Mouse (Mus musculus): ENCODE results near the gene Exoc6b. TPM values are rescaled to one million over a fixed set of nuclear protein-coding genes. Genes with fewer than 3 reads are reported as not detected.

Exoc6b gene
- polyA plus RNA-seq, 1 experiment = 42.5 TPM

DNA sequence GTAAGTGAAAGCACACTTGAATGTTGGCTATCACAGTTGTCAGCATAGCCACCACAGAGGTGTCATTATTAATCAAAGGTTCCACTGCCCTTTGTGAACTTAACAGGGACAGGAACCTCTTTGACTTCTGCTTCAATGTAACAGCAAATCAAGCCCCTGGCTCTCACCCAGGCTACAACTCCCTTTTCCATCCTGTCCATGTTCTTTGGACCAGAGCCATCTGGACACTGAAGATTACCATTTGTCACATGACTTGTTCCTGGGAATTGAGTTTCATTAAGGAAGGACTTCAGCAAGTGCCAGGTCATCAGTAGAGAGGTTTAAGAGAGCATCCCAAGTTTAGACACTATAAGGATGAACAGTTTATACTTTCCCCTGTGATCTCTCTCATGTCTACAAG lies 431.1 kb downstream of the Exoc6b start:
- H3K27ac ChIP-seq (ENCODE audit: insufficient read depth, low read length) = no peak overlapping the region
- TF ChIP-seq POLR2A (IDR thresholded peaks at IDR 0.05; ENCODE audit: borderline replicate concordance, insufficient read depth, low read length) = no peak
- no peak for TF ChIP-seq CTCF (IDR thresholded peaks at IDR 0.05; ENCODE audit: borderline replicate concordance, insufficient read depth, low read depth, low read length)
- H3K27me3 ChIP-seq (ENCODE audit: control insufficient read depth, insufficient read depth, low read length) = no peaks in the 10 kb centered on the region
- peak in 1 of 2 experiments; percentile 41 for DNase-seq
- no peak overlapping the region for H3K4me3 ChIP-seq (replicated peaks; ENCODE audit: insufficient read depth, low read depth, low read length)
- H3K4me1 ChIP-seq (ENCODE audit: control insufficient read depth, insufficient read depth, low read length) = peaks cover 9% of the 10 kb centered on the region

DNA sequence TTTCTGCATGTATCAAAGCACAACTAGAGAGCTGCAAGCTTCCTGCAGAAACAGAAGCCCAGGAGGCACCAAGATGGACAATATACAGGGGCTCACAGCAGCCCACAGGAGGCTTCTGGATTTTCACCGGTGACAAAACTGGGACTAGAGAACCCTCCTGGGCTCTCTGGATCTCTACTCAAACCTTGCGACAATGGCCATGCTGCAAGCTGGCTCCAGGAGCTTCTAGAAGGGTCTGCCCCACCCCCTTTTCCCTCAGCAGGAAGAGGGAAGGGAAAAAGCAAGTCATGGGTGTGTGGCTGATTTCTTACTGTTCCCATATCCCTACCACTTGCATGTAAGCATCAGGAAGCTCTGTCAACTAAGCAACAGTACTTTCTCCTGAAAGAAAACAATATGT lies 437.7 kb downstream of the Exoc6b start:
- TF ChIP-seq POLR2A (IDR thresholded peaks at IDR 0.05; ENCODE audit: borderline replicate concordance, insufficient read depth, low read length) = no peak
- no peak for TF ChIP-seq CTCF (IDR thresholded peaks at IDR 0.05; ENCODE audit: borderline replicate concordance, insufficient read depth, low read depth, low read length)
- no peak overlapping the region for H3K27ac ChIP-seq (ENCODE audit: insufficient read depth, low read length)
- no peaks in the 10 kb centered on the region for H3K27me3 ChIP-seq (ENCODE audit: control insufficient read depth, insufficient read depth, low read length)
- WGBS = 78% methylated on average over 2 of the region's 2 CpGs
- H3K4me1 ChIP-seq (ENCODE audit: control insufficient read depth, insufficient read depth, low read length) = peaks cover 7% of the 10 kb centered on the region; the same call in 1 of the 2 replicates
- DNase-seq = no peak
- H3K4me3 ChIP-seq (replicated peaks; ENCODE audit: insufficient read depth, low read depth, low read length) = no peak overlapping the region

DNA sequence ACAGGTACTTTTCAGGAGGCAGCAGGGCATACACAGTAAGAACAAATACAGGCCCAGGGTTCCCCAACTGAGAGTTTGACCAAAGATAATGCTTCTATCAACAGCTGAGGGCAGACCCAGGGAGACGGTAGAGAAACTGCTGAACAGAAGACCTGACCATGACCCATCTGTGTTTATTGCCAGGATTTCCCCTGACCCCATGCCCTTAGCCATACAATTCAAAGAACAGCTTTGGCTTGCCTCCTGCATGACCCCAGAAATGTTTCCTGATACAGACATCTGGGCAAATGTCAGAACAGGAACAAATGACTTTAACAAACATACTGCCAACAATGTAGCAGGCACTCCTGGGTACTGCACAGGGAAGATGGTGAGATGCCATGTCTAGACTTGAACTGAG lies 439.0 kb downstream of the Exoc6b start:
- Histone ChIP-seq H3K4me1 (ENCODE audit: control insufficient read depth, insufficient read depth, low read length) (peaks cover 7% of the 10 kb centered on the region; the same call in 1 of the 2 replicates), H3K4me3 (replicated peaks; ENCODE audit: insufficient read depth, low read depth, low read length) (no peak overlapping the region), H3K27ac (ENCODE audit: insufficient read depth, low read length) (no peak overlapping the region), H3K27me3 (ENCODE audit: control insufficient read depth, insufficient read depth, low read length) (no peaks in the 10 kb centered on the region)
- TF ChIP-seq POLR2A (IDR thresholded peaks at IDR 0.05; ENCODE audit: borderline replicate concordance, insufficient read depth, low read length) (no peak), CTCF (IDR thresholded peaks at IDR 0.05; ENCODE audit: borderline replicate concordance, insufficient read depth, low read depth, low read length) (no peak)
- no peak for DNase-seq
- WGBS = 51% methylated on average over 1 of the region's 1 CpGs

DNA sequence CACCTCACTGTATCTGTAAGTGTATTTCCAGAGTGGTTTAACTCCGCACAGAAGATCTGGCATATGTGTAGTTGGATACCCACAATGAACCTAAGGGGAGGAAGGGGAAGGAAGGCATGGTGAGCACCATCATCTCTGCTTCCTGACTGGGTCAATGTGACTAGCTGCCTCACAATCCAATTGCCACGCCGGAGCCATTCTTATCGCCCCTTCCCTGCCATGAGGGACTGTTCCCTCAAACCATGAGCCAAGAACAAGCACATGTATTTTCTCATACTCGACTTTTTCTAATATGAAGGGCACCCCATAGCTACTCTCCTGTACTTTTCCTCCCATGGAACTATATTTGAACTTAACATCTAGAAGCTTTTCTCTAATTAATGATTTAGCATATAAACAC lies 440.5 kb downstream of the Exoc6b start:
- TF ChIP-seq CTCF (IDR thresholded peaks at IDR 0.05; ENCODE audit: borderline replicate concordance, insufficient read depth, low read depth, low read length) (no peak), POLR2A (IDR thresholded peaks at IDR 0.05; ENCODE audit: borderline replicate concordance, insufficient read depth, low read length) (no peak)
- Histone ChIP-seq H3K27ac (ENCODE audit: insufficient read depth, low read length) (no peak overlapping the region), H3K4me1 (ENCODE audit: control insufficient read depth, insufficient read depth, low read length) (0 out of 2 replicates have a peak, but pooled peaks cover 3% of the 10 kb centered on the region), H3K27me3 (ENCODE audit: control insufficient read depth, insufficient read depth, low read length) (no peaks in the 10 kb centered on the region), H3K4me3 (replicated peaks; ENCODE audit: insufficient read depth, low read depth, low read length) (no peak overlapping the region)
- WGBS = 92% methylated on average over 5 of the region's 5 CpGs
- DNase-seq = no peak

DNA sequence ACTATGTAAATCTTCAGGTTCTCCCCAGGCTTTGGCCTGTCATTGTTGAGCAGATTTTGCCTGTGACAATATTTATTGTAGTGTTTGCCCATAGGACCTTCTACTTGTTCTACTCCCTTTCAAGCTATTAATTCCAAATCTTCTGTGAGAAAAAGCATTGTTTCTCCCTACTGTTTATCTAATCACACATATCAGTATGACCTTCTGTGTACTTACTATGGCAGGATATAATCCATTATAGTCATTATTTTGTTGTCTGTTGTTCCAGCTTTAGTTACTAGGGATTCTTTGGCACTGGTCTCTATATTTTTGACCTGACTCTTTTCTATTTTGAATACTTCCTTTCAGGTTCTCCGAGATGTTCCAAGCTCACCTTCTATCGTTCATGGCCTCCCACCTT lies 442.9 kb downstream of the Exoc6b start:
- WGBS = 95% methylated on average over 2 of the region's 2 CpGs
- 0 out of 2 replicates have a peak, but pooled peaks cover 3% of the 10 kb centered on the region for H3K4me1 ChIP-seq (ENCODE audit: control insufficient read depth, insufficient read depth, low read length)
- H3K4me3 ChIP-seq (replicated peaks; ENCODE audit: insufficient read depth, low read depth, low read length) = no peak overlapping the region
- no peak for DNase-seq
- no peak overlapping the region for H3K27ac ChIP-seq (ENCODE audit: insufficient read depth, low read length)
- H3K27me3 ChIP-seq (ENCODE audit: control insufficient read depth, insufficient read depth, low read length) = no peaks in the 10 kb centered on the region
- no peak for TF ChIP-seq CTCF (IDR thresholded peaks at IDR 0.05; ENCODE audit: borderline replicate concordance, insufficient read depth, low read depth, low read length)
- TF ChIP-seq POLR2A (IDR thresholded peaks at IDR 0.05; ENCODE audit: borderline replicate concordance, insufficient read depth, low read length) = no peak

DNA sequence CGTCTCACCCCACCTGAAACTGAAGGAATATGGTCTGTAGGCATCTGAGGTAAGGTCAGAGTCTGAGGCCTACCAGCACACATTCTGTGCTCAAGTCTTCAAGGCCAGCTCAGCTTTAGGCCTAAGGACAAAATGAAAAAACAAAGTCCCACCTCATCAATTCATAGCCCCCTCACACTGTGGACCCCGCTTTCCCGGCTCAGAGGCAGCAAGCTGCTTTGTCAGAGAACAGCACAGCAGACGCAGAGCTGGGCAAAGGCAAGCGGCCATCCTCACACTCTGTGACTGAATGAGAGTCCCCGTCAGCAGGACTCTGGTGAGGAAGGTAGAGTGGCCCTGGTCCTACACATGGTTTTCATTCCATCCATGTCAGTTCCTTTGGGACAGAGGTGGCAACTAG lies 450.1 kb downstream of the Exoc6b start:
- H3K27ac ChIP-seq (ENCODE audit: insufficient read depth, low read length) = no peak overlapping the region
- no peaks in the 10 kb centered on the region for H3K27me3 ChIP-seq (ENCODE audit: control insufficient read depth, insufficient read depth, low read length)
- WGBS = 88% methylated on average over 6 of the region's 6 CpGs
- DNase-seq = no peak
- no peaks in the 10 kb centered on the region for H3K4me1 ChIP-seq (ENCODE audit: control insufficient read depth, insufficient read depth, low read length)
- no peak for TF ChIP-seq POLR2A (IDR thresholded peaks at IDR 0.05; ENCODE audit: borderline replicate concordance, insufficient read depth, low read length)
- TF ChIP-seq CTCF (IDR thresholded peaks at IDR 0.05; ENCODE audit: borderline replicate concordance, insufficient read depth, low read depth, low read length) = no peak
- no peak overlapping the region for H3K4me3 ChIP-seq (replicated peaks; ENCODE audit: insufficient read depth, low read depth, low read length)

DNA sequence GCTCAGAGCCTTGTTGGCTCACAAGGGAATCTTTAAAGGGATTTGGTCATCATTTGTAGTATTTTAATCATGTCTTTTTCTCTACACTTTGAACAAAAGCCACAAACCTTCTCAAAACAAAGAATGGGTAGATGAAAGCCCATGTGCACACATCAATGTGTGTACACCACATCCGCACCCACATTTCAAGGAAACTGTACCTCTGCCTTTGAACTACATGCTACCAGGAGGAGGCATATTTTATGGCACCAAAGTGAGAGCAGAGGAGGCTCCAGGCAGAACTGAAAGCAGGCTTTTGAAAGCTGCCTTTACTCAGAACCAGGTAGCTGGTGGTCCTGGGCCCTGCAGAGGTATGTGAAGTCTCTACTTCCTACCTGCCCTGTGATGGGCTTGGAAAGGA lies 452.3 kb downstream of the Exoc6b start:
- TF ChIP-seq POLR2A (IDR thresholded peaks at IDR 0.05; ENCODE audit: borderline replicate concordance, insufficient read depth, low read length) (no peak), CTCF (IDR thresholded peaks at IDR 0.05; ENCODE audit: borderline replicate concordance, insufficient read depth, low read depth, low read length) (no peak)
- DNase-seq = no peak
- WGBS = 98% methylated on average over 1 of the region's 1 CpGs
- Histone ChIP-seq H3K4me1 (ENCODE audit: control insufficient read depth, insufficient read depth, low read length) (no peaks in the 10 kb centered on the region), H3K27ac (ENCODE audit: insufficient read depth, low read length) (no peak overlapping the region), H3K4me3 (replicated peaks; ENCODE audit: insufficient read depth, low read depth, low read length) (no peak overlapping the region), H3K27me3 (ENCODE audit: control insufficient read depth, insufficient read depth, low read length) (no peaks in the 10 kb centered on the region)

DNA sequence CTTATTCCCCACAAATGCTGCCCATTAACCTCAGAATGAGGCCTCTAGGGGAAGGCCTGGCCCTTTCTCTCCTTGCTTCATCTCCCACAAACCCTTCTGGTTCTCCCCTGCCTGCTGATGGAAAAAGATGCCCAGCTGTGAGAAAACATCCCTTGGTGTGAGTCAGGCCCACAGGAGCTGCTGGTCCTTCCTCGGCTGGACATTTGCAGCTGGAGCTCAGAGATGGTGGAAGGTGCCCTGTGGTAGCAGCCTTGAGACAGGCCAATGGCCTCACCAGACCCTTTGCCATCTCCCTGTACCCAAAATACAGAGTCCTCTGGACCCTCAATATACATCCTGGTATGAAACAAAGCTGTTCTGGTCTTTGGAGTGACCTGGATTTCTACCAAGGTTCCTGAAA lies 452.7 kb downstream of the Exoc6b start:
- H3K27me3 ChIP-seq (ENCODE audit: control insufficient read depth, insufficient read depth, low read length) = no peaks in the 10 kb centered on the region
- H3K4me3 ChIP-seq (replicated peaks; ENCODE audit: insufficient read depth, low read depth, low read length) = no peak overlapping the region
- no peak for TF ChIP-seq POLR2A (IDR thresholded peaks at IDR 0.05; ENCODE audit: borderline replicate concordance, insufficient read depth, low read length)
- TF ChIP-seq CTCF (IDR thresholded peaks at IDR 0.05; ENCODE audit: borderline replicate concordance, insufficient read depth, low read depth, low read length) = no peak
- H3K27ac ChIP-seq (ENCODE audit: insufficient read depth, low read length) = no peak overlapping the region
- no peak for DNase-seq
- no peaks in the 10 kb centered on the region for H3K4me1 ChIP-seq (ENCODE audit: control insufficient read depth, insufficient read depth, low read length)
- 80% methylated on average over 1 of the region's 1 CpGs for whole genome bisulfite sequencing
